Mouse (Mus musculus) midbrain, embryonic 12.5 days (tissue): ENCODE results near the gene Scn4a. TPM values are rescaled to one million over a fixed set of nuclear protein-coding genes. Genes with fewer than 3 reads are reported as not detected.

Experiments
- polyA plus RNA-seq: library from polyadenylated mRNA; unstranded; fragments of >200 nt; fragmentation: Nextera tagmentation; extraction: Ambion mirVana; gene quantifications from 2 replicates; pipeline ENCODE4 v1.2.1, GENCODE M21; 2016

The Scn4a gene
- polyA plus RNA-seq, 1 experiment from 2014 or later: not detected

Other genes starting within 250 kb of the Scn4a start
- gene Gm10840, start 192.4 kb downstream of the Scn4a start, polyA plus RNA-seq: 0.78 TPM in 1 of 2 replicates, not detected in the other
- 278 and 309 TPM in 2 replicates for gene Limd2, start 192.4 kb downstream of the Scn4a start, polyA plus RNA-seq
- gene Strada, start 151.1 kb downstream of the Scn4a start, polyA plus RNA-seq: 33.6 and 40.9 TPM in 2 replicates
- gene Ccdc47, start 136.9 kb downstream of the Scn4a start, polyA plus RNA-seq: 79.2 and 85.9 TPM in 2 replicates
- 113 and 120 TPM in 2 replicates for gene Ddx42, start 136.4 kb downstream of the Scn4a start, polyA plus RNA-seq
- 56.5 and 58.0 TPM in 2 replicates for gene Ftsj3, start 97.2 kb downstream of the Scn4a start, polyA plus RNA-seq
- gene Psmc5, start 97.1 kb downstream of the Scn4a start, polyA plus RNA-seq: 321 and 324 TPM in 2 replicates
- 23.9 and 24.1 TPM in 2 replicates for gene Smarcd2, start 80.3 kb downstream of the Scn4a start, polyA plus RNA-seq
- 0.17 and 0.24 TPM in 2 replicates for gene Tcam1, start 76.6 kb downstream of the Scn4a start, polyA plus RNA-seq
- not detected in 2 replicates for gene Gh, start 51.4 kb downstream of the Scn4a start, polyA plus RNA-seq
- gene Cd79b, start 38.5 kb downstream of the Scn4a start, polyA plus RNA-seq: 0.76 and 1.0 TPM in 2 replicates
- gene Prr29, start 12.2 kb upstream of the Scn4a start, polyA plus RNA-seq: not detected in 2 replicates
- gene Icam2, start 34.8 kb upstream of the Scn4a start, polyA plus RNA-seq: 8.7 and 12.5 TPM in 2 replicates
- gene Ern1, start 134.6 kb upstream of the Scn4a start, polyA plus RNA-seq: 6.6 and 8.0 TPM in 2 replicates